Mouse (Mus musculus): Measurements from ENCODE around the gene Tial1.

DNA sequence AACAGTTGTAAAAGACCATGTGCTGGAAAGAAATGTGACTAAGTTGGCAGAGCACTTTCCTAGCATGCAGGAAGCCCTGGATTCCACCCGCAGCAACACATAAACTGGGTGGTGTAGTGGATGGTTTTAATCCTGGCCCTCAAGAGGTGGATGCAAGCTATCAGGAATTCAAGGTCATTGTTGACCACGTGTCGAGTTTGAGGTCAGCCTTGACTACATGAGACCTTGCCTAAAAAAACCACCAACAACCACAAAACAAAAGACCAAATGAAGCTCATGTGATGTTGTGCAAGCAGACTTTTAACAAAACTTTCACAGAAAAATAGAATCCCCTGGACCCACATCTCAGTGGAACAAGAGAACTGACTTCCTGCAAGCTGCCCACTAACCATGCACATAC lies 39.0 kb downstream of the Tial1 start:
- TF ChIP-seq CTCF (IDR thresholded peaks at IDR 0.05; ENCODE audit: low read depth) = no peak
- no peak for TF ChIP-seq EP300 (IDR thresholded peaks at IDR 0.05; ENCODE audit: low read depth)
